Mouse (Mus musculus) cerebellum, adult 11-12 months (tissue): ENCODE results near the gene Soat1.

Experiments
- DNase-seq: peaks from one replicate; pipeline ENCODE4 v3.0.0; 2022

Gene Soat1

GRCm38 (mm10) chr1:156463981-156464853 lies 9.9 kb downstream of the Soat1 start:
- DNase-seq: no peak

GRCm38 (mm10) chr1:156462273-156462991 lies 11.7 kb downstream of the Soat1 start:
- no peak for DNase-seq

GRCm38 (mm10) chr1:156461036-156461435 lies 13.1 kb downstream of the Soat1 start:
- no peak for DNase-seq

- DNase-seq: no peak
These were observed 13.9 kb downstream of the Soat1 start for GRCm38 (mm10) chr1:156460216-156460615.

- no peak for DNase-seq
These were observed 14.4 kb downstream of the Soat1 start for GRCm38 (mm10) chr1:156459690-156460089.

- no peak for DNase-seq
These were observed 15.6 kb downstream of the Soat1 start for GRCm38 (mm10) chr1:156458391-156459060.

GRCm38 (mm10) chr1:156455005-156455758 lies 18.9 kb downstream of the Soat1 start:
- DNase-seq: no peak

GRCm38 (mm10) chr1:156454384-156454783 lies 19.7 kb downstream of the Soat1 start:
- DNase-seq: no peak

GRCm38 (mm10) chr1:156453876-156454275 lies 20.3 kb downstream of the Soat1 start:
- DNase-seq: no peak

- DNase-seq: no peak
These were observed 23.7 kb downstream of the Soat1 start for GRCm38 (mm10) chr1:156450478-156450877.

GRCm38 (mm10) chr1:156449691-156450090 lies 24.4 kb downstream of the Soat1 start:
- no peak for DNase-seq

GRCm38 (mm10) chr1:156449089-156449488 lies 25.0 kb downstream of the Soat1 start:
- DNase-seq: no peak

GRCm38 (mm10) chr1:156445049-156445448 lies 29.1 kb downstream of the Soat1 start:
- DNase-seq: no peak

- DNase-seq: no peak
These were observed 31.4 kb downstream of the Soat1 start for GRCm38 (mm10) chr1:156442776-156443175.

GRCm38 (mm10) chr1:156442266-156442665 lies 31.9 kb downstream of the Soat1 start:
- no peak for DNase-seq

- no peak for DNase-seq
These were observed 36.4 kb downstream of the Soat1 start for GRCm38 (mm10) chr1:156437726-156438125.

- DNase-seq: no peak
These were observed 37.0 kb downstream of the Soat1 start for GRCm38 (mm10) chr1:156437016-156437708.

- no peak for DNase-seq
These were observed 40.6 kb downstream of the Soat1 start for GRCm38 (mm10) chr1:156433497-156433896.

GRCm38 (mm10) chr1:156432498-156432897 lies 41.6 kb downstream of the Soat1 start:
- DNase-seq: no peak

- DNase-seq: no peak
These were observed 45.7 kb downstream of the Soat1 start for GRCm38 (mm10) chr1:156428434-156428833.

- no peak for DNase-seq
These were observed 48.4 kb downstream of the Soat1 start for GRCm38 (mm10) chr1:156425746-156426145.

- no peak for DNase-seq
These were observed 50.1 kb downstream of the Soat1 start for GRCm38 (mm10) chr1:156424054-156424453.
